Mouse (Mus musculus) kidney, embryonic 14.5 days (tissue): ENCODE measurements around the gene Arhgap11a. TPM values are rescaled to one million over a fixed set of nuclear protein-coding genes. Genes with fewer than 3 reads are reported as not detected.

Experiments used
- ATAC-seq: fragments of 200-750 bp; cut with Nextera tagmentation; 2 replicates; pipeline ENCODE4 v1.8.0; 2017; ENCODE audit warnings: moderate number of reproducible peaks, mild to moderate bottlenecking, moderate TSS enrichment, moderate library complexity; ENCODE audit not compliant: low FRiP score, low TSS enrichment
- H3K27ac ChIP-seq: fragments of 300-500 bp; sonication (generic); 2 replicates; pipeline ENCODE4 v1.5.1; 2014; ENCODE audit warnings: low read depth, mild to moderate bottlenecking, low read length, moderate library complexity, mixed read lengths
- H3K27me3 ChIP-seq: fragments of 300-500 bp; sonication (generic); 2 replicates; pipeline ENCODE4 v1.6.1; 2014; ENCODE audit warnings: mild to moderate bottlenecking, low read length; ENCODE audit not compliant: control insufficient read depth, insufficient read depth
- H3K36me3 ChIP-seq: fragments of 300-500 bp; sonication (generic); 2 replicates; pipeline ENCODE4 v1.6.1; 2014; ENCODE audit warnings: low read length, mixed read lengths; ENCODE audit not compliant: control insufficient read depth, insufficient read depth
- H3K4me1 ChIP-seq: fragments of 300-500 bp; sonication (generic); 2 replicates; pipeline ENCODE4 v1.6.1; 2014; ENCODE audit warnings: low read length, mixed read lengths; ENCODE audit not compliant: control insufficient read depth, insufficient read depth
- H3K4me2 ChIP-seq: fragments of 300-500 bp; sonication (generic); replicated peaks from 2 replicates; pipeline ENCODE4 v1.6.1; 2014; ENCODE audit warnings: low read depth, mild to moderate bottlenecking, low read length
- H3K4me3 ChIP-seq: fragments of 300-500 bp; sonication (generic); 2 replicates; pipeline ENCODE4 v1.5.1; 2014; ENCODE audit warnings: mild to moderate bottlenecking, low read length
- H3K9ac ChIP-seq: fragments of 300-500 bp; sonication (generic); 2 replicates; pipeline ENCODE4 v1.6.1; 2014; ENCODE audit warnings: low read depth, mild to moderate bottlenecking, low read length, moderate library complexity
- H3K9me3 ChIP-seq: fragments of 300-500 bp; sonication (generic); 2 replicates; pipeline ENCODE4 v1.6.1; 2016; ENCODE audit warnings: low read length; ENCODE audit not compliant: control insufficient read depth
- WGBS: fragments of 180-500 bp; shearing (Covaris S2); extraction: QIAGEN DNeasy Blood & Tissue Kit; methylation state at CpG from one replicate; pipeline ENCODE4 v1.1.7; 2014; 5-methylcytosine and 5-hydroxymethylcytosine counted together
- polyA plus RNA-seq: library from polyadenylated mRNA; unstranded; fragments of >200 nt; fragmentation: Nextera tagmentation; extraction: Ambion mirVana; gene quantifications from 2 replicates; pipeline ENCODE4 v1.2.1, GENCODE M21; 2014

Gene Arhgap11a
- polyA plus RNA-seq, 1 experiment from 2014 or later, result 7.1 TPM

DNA sequence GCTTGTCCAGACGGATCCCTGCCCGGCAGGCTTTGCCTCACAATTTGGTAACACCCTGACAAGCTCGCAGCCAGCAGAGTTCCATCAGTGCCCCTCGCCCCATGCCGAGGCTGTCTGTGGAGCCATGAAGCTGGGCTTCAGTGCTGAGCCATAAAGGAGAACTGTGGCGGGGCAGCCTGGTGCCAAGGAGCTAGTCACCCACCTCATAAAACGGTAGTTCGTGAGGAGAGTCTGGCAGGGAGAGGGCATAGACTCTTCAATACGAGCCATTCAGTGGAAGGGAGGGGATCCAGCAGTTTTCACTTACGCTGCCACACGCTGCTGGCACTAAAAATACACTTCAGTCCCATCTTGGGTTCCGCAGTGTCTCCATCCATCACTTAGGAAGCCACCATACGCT, 49.9 kb downstream of the Arhgap11a start:
- H3K9ac ChIP-seq, result no peak overlapping the region
- H3K9me3 ChIP-seq, result no peaks in the 10 kb centered on the region
- 58% methylated on average over 13 of the region's 13 CpGs for WGBS
- no peak for ATAC-seq
- H3K4me1 ChIP-seq, result no peaks in the 10 kb centered on the region
- H3K27ac ChIP-seq, result no peak overlapping the region
- H3K4me3 ChIP-seq, result no peak overlapping the region
- no peaks in the 10 kb centered on the region for H3K27me3 ChIP-seq
- H3K4me2 ChIP-seq, result no peak overlapping the region
- H3K36me3 ChIP-seq, result no peaks in the 10 kb centered on the region

DNA sequence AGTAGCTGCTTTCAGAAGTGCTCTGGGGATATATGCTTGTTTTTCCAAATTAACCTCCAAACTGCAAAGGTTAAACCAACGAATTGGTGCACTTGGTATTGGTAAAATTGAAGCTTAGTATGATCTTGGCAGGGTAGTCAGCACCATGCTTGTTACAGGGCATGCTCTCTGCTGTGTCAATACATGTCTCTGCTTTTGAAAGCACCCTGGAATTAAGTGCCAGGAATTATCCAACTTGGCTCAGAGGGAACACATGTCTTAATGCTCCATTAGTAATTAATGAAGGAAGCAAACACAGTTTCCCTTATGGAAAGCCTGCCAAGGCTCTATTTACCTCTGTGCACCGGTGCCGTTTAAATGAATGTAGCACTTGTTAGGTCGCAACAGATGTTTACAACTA, 53.3 kb downstream of the Arhgap11a start:
- Histone ChIP-seq H3K27ac (no peak overlapping the region), H3K4me3 (no peak overlapping the region), H3K4me1 (no peaks in the 10 kb centered on the region), H3K36me3 (no peaks in the 10 kb centered on the region), H3K9ac (no peak overlapping the region), H3K4me2 (no peak overlapping the region), H3K9me3 (no peaks in the 10 kb centered on the region), H3K27me3 (no peaks in the 10 kb centered on the region)
- 77% methylated on average over 4 of the region's 4 CpGs for WGBS
- ATAC-seq, result no peak

DNA sequence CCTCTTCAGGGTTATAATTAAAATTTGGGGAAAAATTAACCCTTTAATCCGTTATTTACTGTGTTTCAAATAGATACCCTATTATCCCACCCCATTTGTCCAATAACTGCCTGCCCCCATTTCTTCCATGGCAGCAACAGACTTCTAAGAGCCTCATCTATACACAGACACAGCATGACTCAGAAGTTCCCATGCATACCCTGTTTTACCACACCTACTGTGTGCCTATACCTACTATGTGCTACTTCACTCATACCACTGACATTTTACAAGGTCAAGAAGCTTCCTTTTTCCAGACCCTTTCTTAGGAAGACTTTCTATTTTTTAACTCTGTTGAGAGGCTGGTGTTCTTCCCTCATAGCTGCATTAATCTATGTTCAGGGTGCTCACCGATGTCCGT, 54.9 kb downstream of the Arhgap11a start:
- H3K27ac ChIP-seq, result no peak overlapping the region
- H3K27me3 ChIP-seq, result no peaks in the 10 kb centered on the region
- no peak overlapping the region for H3K4me2 ChIP-seq
- 88% methylated on average over 3 of the region's 3 CpGs for WGBS
- H3K4me3 ChIP-seq, result no peak overlapping the region
- H3K4me1 ChIP-seq, result no peaks in the 10 kb centered on the region
- H3K36me3 ChIP-seq, result no peaks in the 10 kb centered on the region
- H3K9me3 ChIP-seq, result no peaks in the 10 kb centered on the region
- no peak overlapping the region for H3K9ac ChIP-seq
- no peak for ATAC-seq

DNA sequence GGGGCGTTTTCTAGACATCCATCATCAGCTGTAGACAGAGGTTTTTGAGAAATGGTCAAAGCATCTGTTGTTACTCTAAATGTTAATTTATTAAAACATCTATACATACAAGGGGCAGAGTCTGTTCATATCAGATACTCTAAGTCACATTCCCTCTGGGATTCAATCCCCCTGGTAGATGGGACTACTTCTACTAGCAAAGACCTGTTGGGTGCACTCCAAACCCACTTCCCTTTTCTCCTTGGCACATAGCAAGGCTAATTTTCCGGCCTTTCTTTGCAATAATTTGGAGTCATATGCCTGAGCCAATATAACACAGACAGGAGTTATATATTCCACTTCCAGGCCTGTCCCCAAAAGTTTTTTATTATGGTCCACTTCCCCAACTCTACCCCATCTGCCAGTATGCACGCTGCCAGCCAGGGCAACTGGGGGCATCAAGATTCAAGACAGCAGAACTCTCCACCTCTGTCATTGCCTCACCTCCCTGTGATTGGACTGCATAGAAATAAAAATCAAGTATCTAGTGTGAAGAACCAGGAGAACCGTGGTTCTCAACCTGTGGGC, 59.6 kb downstream of the Arhgap11a start:
- ATAC-seq, result no peak
- Histone ChIP-seq H3K36me3 (no peaks in the 10 kb centered on the region), H3K4me3 (no peak overlapping the region), H3K4me2 (no peak overlapping the region), H3K27ac (no peak overlapping the region), H3K9ac (no peak overlapping the region), H3K27me3 (no peaks in the 10 kb centered on the region), H3K9me3 (no peaks in the 10 kb centered on the region), H3K4me1 (no peaks in the 10 kb centered on the region)
- 86% methylated on average over 4 of the region's 4 CpGs for WGBS

DNA sequence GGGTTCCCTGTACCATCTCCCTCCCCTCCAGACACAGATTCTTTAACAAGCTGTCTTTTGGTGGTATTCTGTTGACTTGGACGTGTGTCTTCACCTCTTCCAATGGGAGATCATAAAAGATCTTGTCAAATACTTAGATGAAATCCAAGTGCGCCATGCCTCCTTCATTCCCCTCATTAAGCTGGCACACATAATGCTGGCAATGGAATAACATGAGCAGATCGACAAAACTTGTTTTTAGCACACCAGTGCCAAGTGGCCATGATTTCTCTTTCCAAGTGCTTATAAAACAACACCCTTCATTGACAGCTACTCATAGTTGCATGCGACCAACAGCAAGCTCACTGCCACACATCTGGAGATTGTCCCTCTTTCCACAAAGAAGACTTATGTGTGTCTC, 60.6 kb downstream of the Arhgap11a start:
- Histone ChIP-seq H3K9ac (no peak overlapping the region), H3K27ac (no peak overlapping the region), H3K9me3 (no peaks in the 10 kb centered on the region), H3K36me3 (no peaks in the 10 kb centered on the region), H3K4me1 (no peaks in the 10 kb centered on the region), H3K4me3 (no peak overlapping the region), H3K27me3 (no peaks in the 10 kb centered on the region), H3K4me2 (no peak overlapping the region)
- no peak for ATAC-seq
- WGBS, result 84% methylated on average over 4 of the region's 4 CpGs

DNA sequence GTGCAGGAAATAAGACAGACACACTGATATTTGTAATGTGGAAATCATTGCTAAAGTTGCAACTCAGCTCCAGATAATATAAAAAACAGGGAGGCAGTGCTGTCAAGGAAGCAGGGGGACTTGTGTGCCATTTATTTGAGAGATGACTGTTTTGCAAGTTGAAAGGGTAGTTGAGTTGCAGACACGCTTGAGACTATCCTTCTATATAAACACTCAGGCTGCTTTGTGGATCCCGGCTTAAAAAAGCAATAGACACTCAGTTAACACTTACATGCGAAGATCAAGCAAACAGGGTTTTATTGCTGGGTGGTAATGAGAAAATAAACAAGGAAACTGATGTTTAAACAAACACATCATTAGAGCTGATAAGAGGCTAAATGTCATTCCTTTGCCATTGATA, 63.6 kb downstream of the Arhgap11a start:
- no peak overlapping the region for H3K4me2 ChIP-seq
- H3K9me3 ChIP-seq, result no peaks in the 10 kb centered on the region
- H3K4me1 ChIP-seq, result no peaks in the 10 kb centered on the region
- no peaks in the 10 kb centered on the region for H3K36me3 ChIP-seq
- H3K27ac ChIP-seq, result no peak overlapping the region
- H3K27me3 ChIP-seq, result no peaks in the 10 kb centered on the region
- no peak overlapping the region for H3K9ac ChIP-seq
- no peak overlapping the region for H3K4me3 ChIP-seq
- no peak for ATAC-seq
- WGBS, result 12% methylated on average over 3 of the region's 3 CpGs

DNA sequence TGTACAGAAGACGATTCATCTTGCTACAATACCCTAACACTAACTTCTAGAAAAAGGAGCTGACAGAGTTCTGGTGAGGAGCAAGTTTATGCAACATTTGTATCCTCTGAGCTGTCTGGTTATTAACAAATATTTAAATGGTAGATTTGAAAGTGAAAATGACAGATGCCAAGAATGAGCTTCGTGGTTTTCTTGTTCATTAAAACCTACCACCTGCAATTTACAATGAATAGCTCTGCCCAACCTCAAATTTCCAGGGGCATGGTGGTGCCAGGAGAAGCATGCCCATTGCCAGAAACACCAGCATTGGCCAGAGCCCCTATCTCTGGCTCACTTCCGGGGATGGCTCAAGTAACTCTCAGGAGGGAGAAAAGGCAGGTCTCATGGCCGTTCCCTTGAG, 66.9 kb downstream of the Arhgap11a start:
- WGBS, result 77% methylated on average over 4 of the region's 4 CpGs
- Histone ChIP-seq H3K27ac (no peak overlapping the region), H3K27me3 (no peaks in the 10 kb centered on the region), H3K4me2 (no peak overlapping the region), H3K9me3 (no peaks in the 10 kb centered on the region), H3K4me1 (no peaks in the 10 kb centered on the region), H3K9ac (no peak overlapping the region), H3K4me3 (no peak overlapping the region), H3K36me3 (no peaks in the 10 kb centered on the region)
- ATAC-seq, result no peak

Other genes starting within 250 kb of the Arhgap11a start
- gene Grem1, start 90.0 kb downstream of the Arhgap11a start, polyA plus RNA-seq, result 0.17 and 0.31 TPM in 2 replicates
- 5.2 and 6.8 TPM in 2 replicates for gene Scg5, start 19.5 kb downstream of the Arhgap11a start, polyA plus RNA-seq
- gene Gjd2, start 165.0 kb upstream of the Arhgap11a start, polyA plus RNA-seq, result not detected in 2 replicates
- gene Actc1, start 204.9 kb upstream of the Arhgap11a start, polyA plus RNA-seq, result 12.3 and 12.6 TPM in 2 replicates